Mouse (Mus musculus): Measurements from ENCODE around the gene Atp5j2. TPM values are rescaled to one million over a fixed set of nuclear protein-coding genes. Genes with fewer than 3 reads are reported as not detected.

Gene Atp5j2
- polyA plus RNA-seq, 2 experiments = 284 to 568 TPM

- WGBS = 2% methylated on average over 37 of the region's 37 CpGs
- no peak for TF ChIP-seq POLR2A (IDR thresholded peaks at IDR 0.05; ENCODE audit: borderline replicate concordance, extremely low read depth, insufficient read depth, insufficient read length)
- 0 out of 2 replicates have a peak, but pooled peaks have one; percentile 7 for ATAC-seq (ENCODE audit: low FRiP score, low read depth)
Measured at GRCm38 (mm10) chr5:145201321-145201991, 9.6 kb upstream of the Atp5j2 start, which contains the start of gene Zkscan14. Zkscan14 (minus strand) TSS chr5:145201868.

DNA sequence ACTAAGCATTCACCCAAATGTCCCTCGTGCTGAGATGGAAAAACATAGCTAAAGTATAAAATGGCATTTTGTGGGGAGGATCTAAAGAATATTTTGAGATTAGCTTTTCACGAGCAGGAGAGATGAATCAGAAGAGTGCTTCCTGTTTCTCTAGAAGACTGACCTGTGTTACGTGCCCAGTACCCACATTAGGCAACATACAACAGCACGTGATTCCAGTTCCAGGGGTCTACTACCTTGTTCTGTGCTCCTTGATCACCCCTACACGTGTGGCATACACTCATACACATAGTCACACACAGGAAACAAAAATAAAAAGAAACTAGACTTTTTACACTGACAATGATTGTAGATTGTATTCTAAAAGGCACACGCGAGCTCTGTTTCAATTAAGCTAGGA is 8.5 kb upstream of the Atp5j2 start:
- no peak overlapping the region for H3K9ac ChIP-seq (ENCODE audit: low read depth, low read length, severe bottlenecking)
- H3K36me3 ChIP-seq (ENCODE audit: control insufficient read depth, insufficient read depth, low read length) = peaks cover 17% of the 10 kb centered on the region
- H3K27ac ChIP-seq (replicated peaks; ENCODE audit: low read depth, low read length) = no peak overlapping the region
- DNase-seq (ENCODE audit: low spot score) (no peak), ATAC-seq (ENCODE audit: low FRiP score, low read depth) (no peak)
- WGBS = 80% methylated on average over 7 of the region's 7 CpGs
- no peaks in the 10 kb centered on the region for H3K9me3 ChIP-seq (ENCODE audit: control insufficient read depth, low read length)
- TF ChIP-seq POLR2A (IDR thresholded peaks at IDR 0.05; ENCODE audit: borderline replicate concordance, extremely low read depth, insufficient read depth, insufficient read length) = no peak
- 0 out of 2 replicates have a peak overlapping the region, but pooled peaks have one; percentile 95 for H3K4me2 ChIP-seq (replicated peaks; ENCODE audit: low read depth, low read length, severe bottlenecking)
- peaks cover 9% of the 10 kb centered on the region for H3K4me1 ChIP-seq (ENCODE audit: control insufficient read depth, insufficient read depth, low read length)
- H3K4me3 ChIP-seq (replicated peaks; ENCODE audit: low read length) = peak overlapping the region; percentile 60; the same call in 1 of the 2 replicates
- H3K27me3 ChIP-seq (ENCODE audit: control insufficient read depth, insufficient read depth, low read length) = no peaks in the 10 kb centered on the region

More at GRCm38 (mm10) chr5:145201321-145201991, 9.6 kb upstream of the Atp5j2 start, which contains the start of gene Zkscan14:
- H3K4me2 ChIP-seq (replicated peaks; ENCODE audit: low read depth, low read length, severe bottlenecking) = peak within 1 kb of the TSS; percentile 95
- peak within 1 kb of the TSS; percentile 60 for H3K4me3 ChIP-seq (replicated peaks; ENCODE audit: low read length)
- H3K27me3 ChIP-seq (ENCODE audit: control insufficient read depth, insufficient read depth, low read length) = no peaks in the 10 kb centered on the region
- H3K4me1 ChIP-seq (ENCODE audit: control insufficient read depth, insufficient read depth, low read length) = peaks cover 14% of the 10 kb centered on the region
- peak within 1 kb of the TSS; percentile 64 for H3K9ac ChIP-seq (ENCODE audit: low read depth, low read length, severe bottlenecking)
- H3K27ac ChIP-seq (replicated peaks; ENCODE audit: low read depth, low read length) = peak within 1 kb of the TSS; percentile 44; the same call in 1 of the 2 replicates
- H3K36me3 ChIP-seq (ENCODE audit: control insufficient read depth, insufficient read depth, low read length) = peaks cover 6% of the 10 kb centered on the region; the same call in 1 of the 2 replicates
- no peaks in the 10 kb centered on the region for H3K9me3 ChIP-seq (ENCODE audit: control insufficient read depth, low read length)
- DNase-seq (ENCODE audit: low spot score) = peak; percentile 91

DNA sequence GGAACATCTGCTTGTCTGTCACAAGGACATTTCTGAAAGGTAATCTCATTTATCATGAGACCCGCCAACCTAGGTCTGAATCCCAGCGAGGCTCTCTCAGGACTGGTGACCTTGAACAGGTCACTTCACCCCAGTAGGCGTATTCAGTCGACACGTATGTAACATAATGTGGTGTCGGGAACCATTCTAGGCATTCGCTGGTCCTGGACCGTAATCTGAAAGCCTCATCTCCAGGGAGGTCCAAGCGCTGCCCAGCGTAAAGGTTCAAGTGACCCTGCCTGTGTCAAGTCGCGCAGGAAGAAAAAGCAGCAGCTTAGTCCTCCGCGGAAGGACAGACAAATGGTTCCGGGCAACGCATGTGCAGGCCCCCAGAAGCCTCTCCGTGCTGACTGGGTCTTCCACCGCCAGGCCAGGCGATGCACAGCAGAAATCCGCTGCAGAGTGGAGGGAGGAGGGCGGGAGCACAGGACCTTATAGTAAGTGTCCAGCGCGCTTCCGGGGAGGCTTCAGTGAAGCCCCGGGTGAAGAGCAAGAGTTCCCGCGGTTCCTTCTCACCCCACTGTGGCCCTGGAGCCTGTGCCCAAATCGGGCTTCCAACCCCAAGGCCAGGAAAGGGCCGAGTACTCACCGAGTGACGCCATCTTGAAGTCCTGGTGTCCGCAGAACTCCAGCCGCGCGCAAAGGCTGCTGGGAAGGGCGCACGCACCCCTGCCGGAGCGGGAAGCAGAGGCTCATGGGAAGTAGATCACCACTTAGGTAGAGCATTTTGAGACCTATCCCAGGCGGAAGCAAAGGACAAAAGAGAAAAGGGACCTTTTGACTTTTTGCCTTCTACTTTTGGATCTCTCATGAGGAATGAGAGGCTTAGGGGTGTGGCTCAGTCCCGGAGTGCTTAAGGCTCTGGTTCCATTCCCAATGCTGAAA is 725 bp downstream of the Atp5j2 start:
- peak overlapping the region; percentile 88 for H3K9ac ChIP-seq (ENCODE audit: low read depth, low read length, severe bottlenecking)
- H3K27me3 ChIP-seq (ENCODE audit: control insufficient read depth, insufficient read depth, low read length) = no peaks in the 10 kb centered on the region
- H3K27ac ChIP-seq (replicated peaks; ENCODE audit: low read depth, low read length) = peak overlapping the region; percentile 66
- DNase-seq (ENCODE audit: low spot score) = peak; percentile 88
- peaks cover 45% of the 10 kb centered on the region for H3K36me3 ChIP-seq (ENCODE audit: control insufficient read depth, insufficient read depth, low read length)
- H3K4me2 ChIP-seq (replicated peaks; ENCODE audit: low read depth, low read length, severe bottlenecking) = peak overlapping the region; percentile 82
- peaks cover 14% of the 10 kb centered on the region for H3K4me1 ChIP-seq (ENCODE audit: control insufficient read depth, insufficient read depth, low read length)
- WGBS = 2% methylated on average over 39 of the region's 41 CpGs
- ATAC-seq (ENCODE audit: low FRiP score, low read depth) = peak; percentile 92
- H3K9me3 ChIP-seq (ENCODE audit: control insufficient read depth, low read length) = no peaks in the 10 kb centered on the region
- H3K4me3 ChIP-seq (replicated peaks; ENCODE audit: low read length) = peak overlapping the region; percentile 73
- TF ChIP-seq POLR2A (IDR thresholded peaks at IDR 0.05; ENCODE audit: borderline replicate concordance, extremely low read depth, insufficient read depth, insufficient read length) = 0 out of 2 replicates have a peak, but pooled peaks have one; percentile 40

GRCm38 (mm10) chr5:145190373-145190772 is 1.5 kb downstream of the Atp5j2 start:
- peaks cover 14% of the 10 kb centered on the region for H3K4me1 ChIP-seq (ENCODE audit: control insufficient read depth, insufficient read depth, low read length)
- no peaks in the 10 kb centered on the region for H3K9me3 ChIP-seq (ENCODE audit: control insufficient read depth, low read length)
- no peak for TF ChIP-seq POLR2A (IDR thresholded peaks at IDR 0.05; ENCODE audit: borderline replicate concordance, extremely low read depth, insufficient read depth, insufficient read length)
- no peak for ATAC-seq (ENCODE audit: low FRiP score, low read depth)
- peak overlapping the region; percentile 88 for H3K9ac ChIP-seq (ENCODE audit: low read depth, low read length, severe bottlenecking)
- H3K27ac ChIP-seq (replicated peaks; ENCODE audit: low read depth, low read length) = no peak overlapping the region
- no peak for DNase-seq (ENCODE audit: low spot score)
- WGBS = 55% methylated on average over 5 of the region's 5 CpGs
- H3K27me3 ChIP-seq (ENCODE audit: control insufficient read depth, insufficient read depth, low read length) = no peaks in the 10 kb centered on the region
- peaks cover 45% of the 10 kb centered on the region for H3K36me3 ChIP-seq (ENCODE audit: control insufficient read depth, insufficient read depth, low read length)
- H3K4me2 ChIP-seq (replicated peaks; ENCODE audit: low read depth, low read length, severe bottlenecking) = peak overlapping the region; percentile 82
- peak overlapping the region; percentile 73 for H3K4me3 ChIP-seq (replicated peaks; ENCODE audit: low read length)

DNA sequence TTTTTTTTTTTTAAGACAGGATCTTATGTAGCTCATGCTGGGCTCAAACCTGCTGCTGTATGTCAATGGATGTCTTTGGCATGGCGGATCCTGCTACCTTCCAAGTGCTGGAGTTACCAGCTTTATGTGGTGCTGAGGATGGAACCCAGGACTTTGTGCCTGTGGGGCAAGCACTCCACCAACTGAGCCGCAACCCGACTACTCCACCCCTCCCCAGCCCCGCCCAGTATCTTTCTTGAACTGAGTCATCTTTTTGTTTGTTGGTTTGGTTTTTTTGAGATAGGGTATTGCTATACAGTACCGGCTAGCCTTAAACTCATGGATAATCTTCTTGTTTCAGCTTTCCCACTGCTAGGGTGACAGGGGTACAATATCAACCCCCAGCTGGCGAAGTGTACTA is 2.4 kb downstream of the Atp5j2 start:
- TF ChIP-seq POLR2A (IDR thresholded peaks at IDR 0.05; ENCODE audit: borderline replicate concordance, extremely low read depth, insufficient read depth, insufficient read length) = no peak
- H3K4me1 ChIP-seq (ENCODE audit: control insufficient read depth, insufficient read depth, low read length) = peaks cover 14% of the 10 kb centered on the region
- no peaks in the 10 kb centered on the region for H3K9me3 ChIP-seq (ENCODE audit: control insufficient read depth, low read length)
- ATAC-seq (ENCODE audit: low FRiP score, low read depth) (no peak), DNase-seq (ENCODE audit: low spot score) (no peak)
- H3K27ac ChIP-seq (replicated peaks; ENCODE audit: low read depth, low read length) = no peak overlapping the region
- peaks cover 44% of the 10 kb centered on the region for H3K36me3 ChIP-seq (ENCODE audit: control insufficient read depth, insufficient read depth, low read length)
- 91% methylated on average over 6 of the region's 6 CpGs for WGBS
- H3K4me2 ChIP-seq (replicated peaks; ENCODE audit: low read depth, low read length, severe bottlenecking) = no peak overlapping the region; the same call in 1 of the 2 replicates
- H3K27me3 ChIP-seq (ENCODE audit: control insufficient read depth, insufficient read depth, low read length) = no peaks in the 10 kb centered on the region
- H3K9ac ChIP-seq (ENCODE audit: low read depth, low read length, severe bottlenecking) = 0 out of 2 replicates have a peak overlapping the region, but pooled peaks have one; percentile 7
- H3K4me3 ChIP-seq (replicated peaks; ENCODE audit: low read length) = no peak overlapping the region

Measured in limb, embryonic 14.5 days (tissue).